Mouse (Mus musculus) frontal cortex, adult 2 months (tissue): ENCODE measurements around the gene Vmn1r197. TPM values are rescaled to one million over a fixed set of nuclear protein-coding genes. Genes with fewer than 3 reads are reported as not detected.
A peak's percentile ranks its signal among the peaks of the same experiment; 100 is the strongest.
"Not testable (repeated sequence)": the region's sequence is repeated elsewhere in the genome, so short reads cannot be mapped to it uniquely, and the experiment has no call there.

Experiments used
- DNase-seq, 2 experiments: peaks; one replicate each; pipeline ENCODE4 v3.0.0; 2022; ENCODE audit warnings: low spot score in 1 of 2; ENCODE audit errors: extremely low spot score in 1 of 2
- polyA plus RNA-seq: library from polyadenylated mRNA; depleted of rRNA; stranded (reverse); fragments of >200 nt; gene quantifications from 2 replicates; pipeline ENCODE4 v1.2.3, GENCODE M21; 2012; rRNA removed

Gene Vmn1r197
- not detected in 2 replicates for polyA plus RNA-seq

- no peak for DNase-seq
Measured at GRCm38 (mm10) chr13:22324289-22324688, at the start of gene Vmn1r197. Gene Vmn1r197 (plus strand): TSS chr13:22324589.

- no peak for DNase-seq
Measured at GRCm38 (mm10) chr13:22284578-22284977, 39.8 kb upstream of the Vmn1r197 start.

GRCm38 (mm10) chr13:22289620-22290019, 34.8 kb upstream of the Vmn1r197 start, which contains the start of gene Vmn1r196:
Gene Vmn1r196 (plus strand): TSS chr13:22289920.
- DNase-seq = no peak

- not testable (repeated sequence) for DNase-seq
Measured at GRCm38 (mm10) chr13:22308075-22308474, 16.3 kb upstream of the Vmn1r197 start.

GRCm38 (mm10) chr13:22315361-22315760, 9.0 kb upstream of the Vmn1r197 start:
- DNase-seq = no peak

- DNase-seq = no peak
Measured at GRCm38 (mm10) chr13:22317366-22317765, 7.0 kb upstream of the Vmn1r197 start.

- no peak for DNase-seq
Measured at GRCm38 (mm10) chr13:22320091-22320490, 4.3 kb upstream of the Vmn1r197 start.

GRCm38 (mm10) chr13:22333269-22333668, 8.9 kb downstream of the Vmn1r197 start:
- no peak for DNase-seq

- DNase-seq = peak in 1 of 2 experiments; percentile 4
Measured at GRCm38 (mm10) chr13:22335565-22335964, 11.2 kb downstream of the Vmn1r197 start.

- no peak for DNase-seq
Measured at GRCm38 (mm10) chr13:22350064-22350463, 25.7 kb downstream of the Vmn1r197 start, which contains the start of gene Vmn1r198. Gene Vmn1r198 (plus strand): TSS chr13:22350364.

GRCm38 (mm10) chr13:22350813-22351212, 26.4 kb downstream of the Vmn1r197 start:
- DNase-seq = no peak

GRCm38 (mm10) chr13:22379518-22379917, 55.1 kb downstream of the Vmn1r197 start, which contains the start of gene Vmn1r199:
Gene Vmn1r199 (plus strand): TSS chr13:22379818.
- DNase-seq = no peak

GRCm38 (mm10) chr13:22381128-22381527, 56.7 kb downstream of the Vmn1r197 start:
- DNase-seq = peak; percentile 58 to 72

Other genes with a start within 250 kb of the Vmn1r197 start
- not detected in 2 replicates for gene Vmn1r188, start 240.1 kb upstream of the Vmn1r197 start, polyA plus RNA-seq
- gene Vmn1r189, start 218.8 kb upstream of the Vmn1r197 start, polyA plus RNA-seq = not detected in 2 replicates
- gene Vmn1r191, start 140.6 kb upstream of the Vmn1r197 start, polyA plus RNA-seq = not detected in 2 replicates
- not detected in 2 replicates for gene Vmn1r192, start 133.4 kb upstream of the Vmn1r197 start, polyA plus RNA-seq
- gene Vmn1r193, start 101.4 kb upstream of the Vmn1r197 start, polyA plus RNA-seq = not detected in 2 replicates
- not detected in 2 replicates for gene Vmn1r194, start 80.4 kb upstream of the Vmn1r197 start, polyA plus RNA-seq
- gene Vmn1r195, start 54.1 kb upstream of the Vmn1r197 start, polyA plus RNA-seq = not detected in 2 replicates
- gene Vmn1r196, start 34.7 kb upstream of the Vmn1r197 start, polyA plus RNA-seq = not detected in 2 replicates
- not detected in 2 replicates for gene Vmn1r198, start 25.8 kb downstream of the Vmn1r197 start, polyA plus RNA-seq
- gene Vmn1r199, start 55.2 kb downstream of the Vmn1r197 start, polyA plus RNA-seq = not detected in 2 replicates
- 0.08 and 0.11 TPM in 2 replicates for gene Vmn1r200, start 65.8 kb downstream of the Vmn1r197 start, polyA plus RNA-seq
- gene Vmn1r201, start 147.3 kb downstream of the Vmn1r197 start, polyA plus RNA-seq = not detected in 2 replicates
- not detected in 2 replicates for gene Vmn1r202, start 180.8 kb downstream of the Vmn1r197 start, polyA plus RNA-seq
- gene Vmn1r203, start 193.5 kb downstream of the Vmn1r197 start, polyA plus RNA-seq = not detected in 2 replicates
- gene Vmn1r204, start 228.6 kb downstream of the Vmn1r197 start, polyA plus RNA-seq = not detected in 2 replicates